Mouse (Mus musculus): ENCODE measurements around the gene Tmem30a. TPM values are rescaled to one million over a fixed set of nuclear protein-coding genes. Genes with fewer than 3 reads are reported as not detected.
A peak's percentile ranks its signal among the peaks of the same experiment; 100 is the strongest.

Gene Tmem30a
- total RNA-seq (2014; fragmentation: Nextera tagmentation) (38.8 and 49.5 TPM in 2 replicates), total RNA-seq (2017) (66.9 and 81.2 TPM in 2 replicates), polyA plus RNA-seq (2012) (77.6 and 112 TPM in 2 replicates)

DNA sequence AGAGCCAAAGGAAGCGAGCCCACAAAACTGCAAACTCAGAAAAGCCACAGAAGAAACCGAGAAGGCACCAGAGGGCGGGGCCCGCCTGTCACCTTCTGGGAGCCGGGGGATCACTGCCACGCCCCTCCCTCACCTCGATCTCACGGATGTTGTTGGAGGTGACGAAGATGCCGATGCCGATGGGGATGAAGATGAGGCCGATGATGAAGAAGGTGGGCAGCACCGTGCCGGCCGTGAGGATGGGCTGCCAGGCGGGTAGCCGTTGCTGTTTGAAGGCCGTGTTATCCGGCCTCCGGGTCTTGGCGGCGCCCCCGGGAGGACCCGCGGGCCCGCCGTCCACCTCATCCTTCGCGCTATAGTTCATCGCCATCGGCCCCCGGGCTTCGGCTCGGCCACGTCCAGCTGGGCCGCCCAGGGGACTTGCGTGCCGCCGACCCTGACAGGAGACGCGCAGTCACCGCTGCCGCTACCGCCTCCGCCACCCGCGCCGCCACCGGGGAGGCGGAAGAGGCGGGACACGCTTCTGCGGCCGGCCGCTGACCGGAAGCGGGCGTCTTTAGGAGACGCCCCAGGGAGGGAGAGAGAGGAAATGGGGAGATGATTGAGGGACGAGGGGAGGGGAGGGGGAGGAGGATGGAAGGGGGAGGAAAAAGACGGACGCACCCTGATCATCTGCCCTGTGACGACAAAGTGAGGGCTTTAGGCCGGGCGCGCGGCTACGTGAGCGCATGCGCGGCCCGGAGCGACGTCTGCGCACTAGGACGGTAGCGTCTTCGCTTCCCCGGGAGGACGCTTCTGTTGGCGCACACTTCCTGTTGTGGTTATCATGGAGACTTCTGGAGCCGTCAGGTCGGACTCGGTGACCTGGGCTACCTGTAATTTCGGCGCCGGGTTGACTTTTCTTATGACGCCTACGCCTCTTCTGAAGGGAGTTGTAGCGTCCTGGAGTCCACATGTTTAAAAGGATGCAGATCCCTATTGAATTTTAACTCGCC, at the start of gene Tmem30a:
Tmem30a (minus strand) TSS at position 667 of the 995 bp plus-strand sequence.
- ATAC-seq (ENCODE audit: extremely low read depth, insufficient number of reproducible peaks, low FRiP score, poor library complexity, severe bottlenecking) (peak; percentile 89), DNase-seq (ENCODE audit: low spot score) (peak; percentile 87)
- no peaks in the 10 kb centered on the region for H3K27me3 ChIP-seq (ENCODE audit: insufficient read depth, low read length)
- H3K9me3 ChIP-seq (replicated peaks) = no peaks in the 10 kb centered on the region
- H3K36me3 ChIP-seq (replicated peaks) = peaks cover 3% of the 10 kb centered on the region
- peaks cover 18% of the 10 kb centered on the region for H3K4me1 ChIP-seq (ENCODE audit: insufficient read depth, low read depth, low read length)
- TF ChIP-seq POLR2AphosphoS5 (IDR thresholded peaks at IDR 0.05; ENCODE audit: insufficient replicate concordance, low read depth, low read length) = no peak
- TF ChIP-seq GATA1 (IDR thresholded peaks at IDR 0.05; ENCODE audit: borderline replicate concordance, low read length) = no peak
- TF ChIP-seq GATA2 (IDR thresholded peaks at IDR 0.05; ENCODE audit: borderline replicate concordance, low read depth, low read length) = no peak
- TF ChIP-seq CTCF (IDR thresholded peaks at IDR 0.05; ENCODE audit: low read depth, low read length) = no peak
- no peak for TF ChIP-seq TAL1 (conservative IDR thresholded peaks at IDR 0.05; ENCODE audit: low read depth, low read length)
- peak within 1 kb of the TSS; percentile 95 for H3K4me3 ChIP-seq (ENCODE audit: low read depth, low read length)

DNA sequence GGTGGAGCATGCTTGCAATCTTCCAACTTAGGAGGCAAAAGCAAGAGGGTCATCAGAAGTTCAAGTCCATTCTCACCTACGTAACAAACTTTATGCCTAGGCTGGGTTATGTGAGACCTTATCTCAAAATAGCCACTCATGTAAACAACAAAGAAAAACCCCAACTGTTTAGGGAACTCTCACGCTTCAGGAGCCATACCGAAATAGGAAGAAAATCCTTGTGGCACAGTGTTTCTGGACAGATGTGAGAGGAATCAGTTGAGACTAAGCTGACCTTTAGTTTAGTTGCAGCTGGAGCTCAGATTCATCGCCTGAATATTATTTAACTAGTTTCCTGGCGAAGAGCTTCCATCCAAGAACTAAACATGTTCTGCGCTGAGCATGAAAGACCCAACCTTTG, 49.3 kb upstream of the Tmem30a start:
- Histone ChIP-seq H3K36me3 (replicated peaks) (no peaks in the 10 kb centered on the region), H3K27me3 (ENCODE audit: insufficient read depth, low read length) (no peaks in the 10 kb centered on the region), H3K9me3 (replicated peaks) (no peaks in the 10 kb centered on the region), H3K4me3 (ENCODE audit: low read depth, low read length) (no peak overlapping the region), H3K4me1 (ENCODE audit: insufficient read depth, low read depth, low read length) (no peaks in the 10 kb centered on the region)
- no peak for ATAC-seq (ENCODE audit: extremely low read depth, insufficient number of reproducible peaks, low FRiP score, poor library complexity, severe bottlenecking)
- no peak for DNase-seq (ENCODE audit: low spot score)
- TF ChIP-seq POLR2AphosphoS5 (IDR thresholded peaks at IDR 0.05; ENCODE audit: insufficient replicate concordance, low read depth, low read length) (no peak), TAL1 (conservative IDR thresholded peaks at IDR 0.05; ENCODE audit: low read depth, low read length) (no peak), CTCF (IDR thresholded peaks at IDR 0.05; ENCODE audit: low read depth, low read length) (no peak), GATA2 (IDR thresholded peaks at IDR 0.05; ENCODE audit: borderline replicate concordance, low read depth, low read length) (no peak), GATA1 (IDR thresholded peaks at IDR 0.05; ENCODE audit: borderline replicate concordance, low read length) (no peak)

DNA sequence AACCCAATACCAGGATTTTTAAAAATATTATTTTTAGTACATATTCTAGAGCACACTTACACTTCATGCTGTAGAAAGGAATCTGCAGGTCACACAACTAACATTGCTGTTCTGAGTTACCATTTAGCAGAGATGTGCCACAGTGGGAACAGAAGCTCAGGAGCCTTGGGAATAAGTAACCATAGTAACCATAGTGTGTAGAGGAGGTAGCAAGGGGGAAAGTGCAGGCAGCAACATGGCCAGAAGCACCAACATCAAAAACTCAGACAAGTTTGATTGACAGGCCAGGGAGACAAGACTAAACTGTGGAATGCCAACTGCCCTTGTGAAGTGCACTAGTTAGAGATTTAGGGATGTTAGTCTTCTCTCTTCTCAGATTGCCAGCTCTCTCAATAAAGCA, 48.7 kb upstream of the Tmem30a start:
- Histone ChIP-seq H3K4me3 (ENCODE audit: low read depth, low read length) (no peak overlapping the region), H3K36me3 (replicated peaks) (no peaks in the 10 kb centered on the region), H3K4me1 (ENCODE audit: insufficient read depth, low read depth, low read length) (no peaks in the 10 kb centered on the region), H3K9me3 (replicated peaks) (no peaks in the 10 kb centered on the region), H3K27me3 (ENCODE audit: insufficient read depth, low read length) (no peaks in the 10 kb centered on the region)
- ATAC-seq (ENCODE audit: extremely low read depth, insufficient number of reproducible peaks, low FRiP score, poor library complexity, severe bottlenecking) (no peak), DNase-seq (ENCODE audit: low spot score) (no peak)
- TF ChIP-seq CTCF (IDR thresholded peaks at IDR 0.05; ENCODE audit: low read depth, low read length) (no peak), GATA2 (IDR thresholded peaks at IDR 0.05; ENCODE audit: borderline replicate concordance, low read depth, low read length) (no peak), POLR2AphosphoS5 (IDR thresholded peaks at IDR 0.05; ENCODE audit: insufficient replicate concordance, low read depth, low read length) (no peak), TAL1 (conservative IDR thresholded peaks at IDR 0.05; ENCODE audit: low read depth, low read length) (no peak), GATA1 (IDR thresholded peaks at IDR 0.05; ENCODE audit: borderline replicate concordance, low read length) (no peak)

- Histone ChIP-seq H3K4me3 (ENCODE audit: low read depth, low read length) (no peak overlapping the region), H3K36me3 (replicated peaks) (no peaks in the 10 kb centered on the region), H3K9me3 (replicated peaks) (no peaks in the 10 kb centered on the region), H3K4me1 (ENCODE audit: insufficient read depth, low read depth, low read length) (no peaks in the 10 kb centered on the region), H3K27me3 (ENCODE audit: insufficient read depth, low read length) (peaks cover 2% of the 10 kb centered on the region)
- no peak for TF ChIP-seq GATA1 (IDR thresholded peaks at IDR 0.05; ENCODE audit: borderline replicate concordance, low read length)
- no peak for TF ChIP-seq GATA2 (IDR thresholded peaks at IDR 0.05; ENCODE audit: borderline replicate concordance, low read depth, low read length)
- no peak for TF ChIP-seq POLR2AphosphoS5 (IDR thresholded peaks at IDR 0.05; ENCODE audit: insufficient replicate concordance, low read depth, low read length)
- TF ChIP-seq CTCF (IDR thresholded peaks at IDR 0.05; ENCODE audit: low read depth, low read length) = no peak
- TF ChIP-seq TAL1 (conservative IDR thresholded peaks at IDR 0.05; ENCODE audit: low read depth, low read length) = no peak
- ATAC-seq (ENCODE audit: extremely low read depth, insufficient number of reproducible peaks, low FRiP score, poor library complexity, severe bottlenecking) (no peak), DNase-seq (ENCODE audit: low spot score) (no peak)
Observed at GRCm38 (mm10) chr9:79831294-79831693, 38.0 kb upstream of the Tmem30a start.

GRCm38 (mm10) chr9:79830874-79831273, 37.6 kb upstream of the Tmem30a start:
- no peak for DNase-seq (ENCODE audit: low spot score)
- H3K36me3 ChIP-seq (replicated peaks) = no peaks in the 10 kb centered on the region
- H3K4me1 ChIP-seq (ENCODE audit: insufficient read depth, low read depth, low read length) = no peaks in the 10 kb centered on the region
- H3K9me3 ChIP-seq (replicated peaks) = no peaks in the 10 kb centered on the region
- TF ChIP-seq POLR2AphosphoS5 (IDR thresholded peaks at IDR 0.05; ENCODE audit: insufficient replicate concordance, low read depth, low read length) (no peak), GATA1 (IDR thresholded peaks at IDR 0.05; ENCODE audit: borderline replicate concordance, low read length) (no peak), GATA2 (IDR thresholded peaks at IDR 0.05; ENCODE audit: borderline replicate concordance, low read depth, low read length) (no peak), TAL1 (conservative IDR thresholded peaks at IDR 0.05; ENCODE audit: low read depth, low read length) (no peak), CTCF (IDR thresholded peaks at IDR 0.05; ENCODE audit: low read depth, low read length) (no peak)
- H3K4me3 ChIP-seq (ENCODE audit: low read depth, low read length) = no peak overlapping the region
- H3K27me3 ChIP-seq (ENCODE audit: insufficient read depth, low read length) = peaks cover 5% of the 10 kb centered on the region
- ATAC-seq (ENCODE audit: extremely low read depth, insufficient number of reproducible peaks, low FRiP score, poor library complexity, severe bottlenecking) = no peak

Data from G1E (cell line).